Mouse (Mus musculus): ENCODE data around the gene Npas2.

DNA sequence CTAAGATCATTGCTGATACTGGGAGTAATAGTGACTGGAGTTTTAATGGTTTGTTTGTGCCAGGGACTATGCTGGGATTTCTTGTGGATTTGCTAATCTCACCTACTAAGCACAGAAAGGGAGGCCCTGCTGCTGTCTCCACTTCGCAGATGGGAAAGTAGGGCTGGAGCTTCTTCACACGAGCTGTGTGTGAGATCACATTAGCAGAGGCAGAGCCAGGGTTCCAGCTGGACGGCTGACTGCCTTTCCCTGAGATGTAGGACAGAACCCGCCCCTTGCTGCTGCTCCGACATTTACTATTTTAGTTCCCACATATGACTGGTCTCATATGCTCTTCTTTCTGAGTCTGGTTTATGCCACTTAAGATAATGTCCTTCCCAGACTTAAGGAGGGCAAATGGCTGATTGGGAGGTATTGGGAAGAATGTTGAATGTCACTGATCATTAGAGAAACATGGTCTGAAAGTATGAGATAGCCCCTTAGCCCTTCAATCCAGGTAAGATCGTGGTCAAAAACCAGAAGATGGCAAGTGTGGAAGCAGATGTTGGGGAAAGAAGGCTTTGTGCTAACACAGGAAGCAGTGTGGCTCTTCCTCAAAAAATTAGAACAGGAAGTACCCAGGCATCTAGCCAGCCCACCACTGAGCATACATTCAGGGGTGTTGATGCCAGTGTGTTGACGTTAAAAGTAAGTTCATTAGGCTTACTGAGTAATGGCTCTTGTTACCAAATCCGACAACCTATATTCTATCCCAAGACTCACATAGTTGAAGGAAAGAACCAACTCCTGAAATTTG, 66.8 kb downstream of the Npas2 start:
- TF ChIP-seq CTCF (IDR thresholded peaks at IDR 0.05; ENCODE audit: extremely low read depth, insufficient read depth, insufficient read length, insufficient replicate concordance) (no peak), POLR2A (IDR thresholded peaks at IDR 0.05; ENCODE audit: low read depth, low read length) (no peak)

Data from spleen, adult 2 months (tissue).